Mouse (Mus musculus) telencephalon, adult 2 months (tissue): ENCODE data around the gene Klhl29.

Experiments
- DNase-seq: peaks from one replicate; pipeline ENCODE4 v3.0.0-alpha.2; 2011; ENCODE audit warnings: low read depth, low spot score

Gene Klhl29

DNA sequence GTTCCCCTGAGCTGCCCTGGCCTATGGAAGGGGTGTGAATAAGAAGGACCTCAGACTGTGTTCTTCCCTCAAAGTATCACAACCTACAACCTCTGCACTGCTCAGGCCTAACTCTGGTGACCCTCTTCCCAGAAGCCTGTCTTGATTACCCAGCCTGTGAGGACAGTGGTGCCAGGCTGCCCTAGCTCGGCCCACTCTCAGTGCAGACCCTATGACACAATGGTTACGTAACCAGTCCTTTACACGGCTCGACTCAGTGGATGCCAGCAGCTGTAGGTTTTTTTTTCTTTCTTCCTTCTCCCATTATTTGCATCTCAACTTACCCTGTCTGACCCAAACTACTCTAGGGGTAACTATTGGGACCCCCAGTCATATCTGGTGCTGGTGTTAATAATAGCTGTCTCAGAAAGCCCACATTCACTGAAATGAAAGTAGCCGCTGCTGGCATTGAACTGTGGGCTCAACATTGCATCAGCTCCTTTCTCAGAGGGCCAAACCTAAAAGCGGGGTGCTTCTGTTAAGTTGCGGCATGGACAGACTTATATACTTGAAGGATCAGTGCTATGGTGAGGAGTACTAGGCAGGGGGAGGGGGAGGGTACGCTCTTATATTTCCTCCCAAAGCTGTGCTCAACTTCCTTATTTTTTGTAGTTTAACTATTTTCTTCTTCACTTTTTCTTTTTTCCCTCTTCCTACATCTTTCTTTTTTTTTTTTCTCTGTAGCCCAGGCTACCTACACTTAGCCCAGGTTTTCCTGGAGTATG lies 152.9 kb downstream of the Klhl29 start:
- DNase-seq = no peak

DNA sequence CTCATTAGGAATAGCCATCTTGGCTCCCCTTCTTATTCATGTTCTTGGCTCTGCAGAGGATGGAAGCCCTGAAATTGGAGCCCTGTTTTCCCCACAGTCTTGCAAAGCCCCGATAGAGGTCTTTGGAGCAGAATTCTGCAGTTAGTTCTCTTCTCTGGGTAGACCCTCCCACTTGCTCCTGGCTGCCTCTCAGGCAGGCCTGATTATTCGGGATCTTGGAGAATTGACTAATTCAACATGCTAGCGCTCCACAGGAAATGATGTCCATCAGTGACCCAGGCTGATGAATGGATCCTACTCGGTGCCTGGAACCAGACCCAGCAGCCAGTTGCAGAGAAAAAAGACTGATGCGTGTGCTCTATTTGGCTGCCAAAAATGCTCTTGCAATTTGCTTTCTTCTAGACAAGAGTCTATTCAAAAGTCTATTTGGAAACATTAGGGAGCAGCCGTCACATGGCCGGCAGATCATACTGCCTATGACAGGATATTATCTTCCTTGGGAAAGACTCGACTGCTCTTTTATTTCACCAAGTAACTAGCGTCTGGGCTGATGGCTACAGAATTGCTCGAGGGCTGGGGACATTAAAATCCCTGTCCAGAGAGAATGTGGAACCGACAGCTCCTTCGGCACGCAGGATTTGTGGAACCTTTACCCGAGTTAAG lies 155.4 kb downstream of the Klhl29 start:
- DNase-seq = no peak

DNA sequence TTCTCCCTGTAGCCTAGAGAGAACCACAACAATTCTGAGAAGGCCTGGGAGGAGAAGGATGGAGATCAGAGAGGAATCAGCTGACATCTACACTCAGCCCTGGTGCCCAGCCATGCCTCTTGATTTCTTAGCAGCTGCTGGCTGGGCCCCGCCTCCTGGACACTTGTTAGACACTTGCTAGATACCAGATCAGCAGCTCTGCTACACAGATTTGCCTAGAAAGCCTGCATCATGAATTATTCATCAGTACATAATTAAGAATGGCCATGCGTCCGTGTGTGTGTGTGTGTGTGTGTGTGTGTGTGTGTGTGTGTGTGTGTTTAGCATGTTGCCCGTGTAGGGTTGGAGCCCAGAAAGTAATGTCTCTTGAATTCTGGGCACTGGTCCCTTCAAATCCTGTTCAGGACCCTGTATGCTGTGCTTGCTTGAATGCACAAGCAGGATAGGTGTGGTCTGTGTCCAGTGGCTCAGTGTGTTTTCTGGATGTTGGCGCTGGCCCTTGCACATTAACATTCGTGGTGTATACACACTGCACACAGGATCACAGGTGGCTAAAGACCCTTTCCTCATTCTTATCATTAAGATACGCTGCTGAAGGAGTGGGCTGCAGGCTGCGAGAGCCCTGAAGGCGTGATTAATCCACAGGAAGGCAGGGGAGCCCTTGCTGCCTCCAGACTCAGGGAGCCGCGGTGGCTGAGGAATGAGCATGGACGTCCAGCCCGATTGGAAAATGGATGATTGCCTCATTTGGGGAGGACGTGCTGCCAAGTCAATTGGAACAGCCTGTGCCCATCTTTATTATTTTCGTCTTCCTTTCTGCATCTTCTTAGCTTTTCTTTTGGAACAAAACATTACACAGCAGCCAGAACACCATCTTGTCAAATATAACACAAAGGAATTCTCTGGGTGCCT lies 159.4 kb downstream of the Klhl29 start:
- DNase-seq = no peak

- no peak for DNase-seq
These were observed 161.2 kb downstream of the Klhl29 start for GRCm38 (mm10) chr12:5214266-5214665.

DNA sequence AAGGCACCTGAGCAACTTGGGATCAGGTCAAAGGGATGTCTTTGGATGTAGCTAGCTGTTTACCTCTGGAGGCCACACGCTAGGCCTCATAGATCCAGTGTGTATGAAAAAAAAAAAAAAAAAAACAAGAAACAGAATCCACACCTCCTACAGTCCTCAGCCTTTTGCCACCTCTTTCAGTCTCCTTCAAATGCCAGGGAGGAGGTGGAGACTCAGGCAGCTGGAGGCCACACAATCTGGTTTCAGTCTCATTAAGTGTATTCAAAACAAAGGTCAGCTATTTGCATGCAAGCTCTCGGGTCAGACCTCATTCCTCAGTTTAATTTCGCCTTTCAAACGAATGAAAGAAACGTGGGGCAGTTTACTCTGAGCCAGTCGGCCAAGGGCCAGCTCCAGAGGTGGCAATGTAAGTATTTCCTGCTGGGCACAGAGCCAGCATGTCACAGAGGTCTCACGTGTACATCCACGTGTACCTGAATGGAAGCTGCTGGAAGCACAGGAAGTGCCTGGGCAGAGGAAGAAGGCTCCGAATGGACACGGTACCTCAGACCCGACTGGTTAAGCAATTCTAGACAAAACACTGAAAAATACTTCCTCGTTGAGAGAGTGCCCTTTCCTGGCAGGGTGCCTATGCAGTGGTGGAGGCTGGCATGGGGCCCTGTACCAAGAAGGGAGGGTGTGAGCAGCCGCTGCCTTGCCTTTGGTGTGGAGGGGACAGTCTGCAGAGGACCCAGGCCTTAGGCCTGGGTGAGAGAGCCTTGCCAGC lies 162.0 kb downstream of the Klhl29 start:
- DNase-seq = no peak

DNA sequence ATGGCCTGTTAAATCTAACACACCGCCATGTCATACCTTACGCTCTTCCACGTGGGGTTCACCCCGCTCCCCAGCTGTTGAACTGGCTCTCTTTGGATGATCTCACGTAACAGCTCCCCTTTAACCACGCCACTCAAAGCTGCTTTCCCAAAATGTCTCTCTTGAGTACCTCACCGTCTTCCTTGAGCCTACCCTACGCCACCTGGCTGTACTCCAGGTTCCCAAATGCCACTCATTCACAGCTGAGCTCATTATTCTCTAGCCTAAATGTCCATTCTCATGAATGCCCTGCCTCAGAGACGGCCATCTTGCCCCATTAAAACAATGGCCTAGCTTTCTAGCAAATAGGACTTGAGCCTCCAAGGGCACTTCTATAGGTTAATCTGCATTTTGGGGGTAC lies 163.6 kb downstream of the Klhl29 start:
- DNase-seq = no peak

DNA sequence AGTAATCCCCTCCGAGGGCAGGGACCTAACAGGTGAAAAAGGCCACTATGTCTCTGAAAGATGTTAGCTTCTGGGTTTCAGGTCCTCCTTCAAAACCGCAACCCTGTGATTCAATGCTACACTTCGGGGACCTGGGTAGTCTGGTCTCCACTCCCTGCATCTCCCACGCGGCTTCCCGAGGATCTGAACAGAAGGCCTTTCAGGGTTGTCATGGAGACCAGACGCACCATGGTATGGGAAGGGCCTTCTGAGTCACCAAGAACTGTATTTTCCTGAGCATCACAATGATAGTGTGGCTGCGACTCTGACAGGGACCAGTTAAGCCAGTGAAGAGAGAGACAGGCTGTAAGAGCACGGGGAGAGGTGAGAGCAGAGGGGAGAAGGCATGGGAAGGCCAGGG lies 164.7 kb downstream of the Klhl29 start:
- peak; percentile 83 for DNase-seq

- DNase-seq = no peak
These were observed 167.3 kb downstream of the Klhl29 start for GRCm38 (mm10) chr12:5207941-5208905.

GRCm38 (mm10) chr12:5207172-5207571 lies 168.3 kb downstream of the Klhl29 start:
- no peak for DNase-seq

- no peak for DNase-seq
These were observed 171.2 kb downstream of the Klhl29 start for GRCm38 (mm10) chr12:5204071-5204840.

- no peak for DNase-seq
These were observed 172.1 kb downstream of the Klhl29 start for GRCm38 (mm10) chr12:5203385-5203784.

GRCm38 (mm10) chr12:5198254-5198653 lies 177.2 kb downstream of the Klhl29 start:
- no peak for DNase-seq

DNA sequence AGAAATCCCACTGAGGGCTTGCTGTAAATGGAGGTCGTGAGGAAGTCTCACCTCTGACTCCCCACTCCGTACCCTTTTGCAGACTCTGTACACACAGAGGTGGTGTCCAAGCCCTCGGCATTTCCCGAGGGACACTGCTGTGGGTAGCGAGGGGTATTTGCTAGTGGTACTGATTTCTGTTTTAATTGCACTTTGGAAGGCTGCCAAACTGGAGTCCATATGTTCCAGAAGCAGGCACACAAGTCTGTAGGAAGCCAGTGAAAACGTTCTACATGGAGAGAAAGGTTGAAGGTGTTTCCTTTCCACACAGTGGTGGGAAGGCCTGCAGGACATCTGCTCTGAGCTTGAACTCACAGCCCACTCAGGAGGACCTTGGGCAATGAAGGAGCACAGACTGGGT lies 181.3 kb downstream of the Klhl29 start:
- no peak for DNase-seq

GRCm38 (mm10) chr12:5192380-5192718 lies 183.1 kb downstream of the Klhl29 start:
- no peak for DNase-seq

GRCm38 (mm10) chr12:5191628-5192379 lies 183.7 kb downstream of the Klhl29 start:
- no peak for DNase-seq

DNA sequence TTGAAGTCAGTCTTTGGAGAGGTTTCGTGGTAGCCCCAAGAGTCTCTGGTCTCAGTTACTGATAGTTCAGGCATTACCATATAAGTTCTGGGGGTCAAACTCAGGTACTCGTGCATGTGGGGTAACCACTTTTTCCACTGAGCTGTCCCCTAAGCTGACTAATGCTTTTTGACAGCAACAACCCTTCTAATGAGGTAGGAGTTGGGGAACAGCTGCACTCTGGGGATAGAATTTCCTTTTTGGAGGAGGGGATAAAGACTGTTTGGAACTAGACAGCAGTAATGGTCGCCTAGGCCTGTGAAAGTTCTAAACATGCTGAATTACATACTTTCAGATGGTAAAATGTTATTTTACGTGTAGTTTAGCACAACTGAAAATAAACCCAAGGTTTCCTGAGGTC lies 184.3 kb downstream of the Klhl29 start:
- no peak for DNase-seq

DNA sequence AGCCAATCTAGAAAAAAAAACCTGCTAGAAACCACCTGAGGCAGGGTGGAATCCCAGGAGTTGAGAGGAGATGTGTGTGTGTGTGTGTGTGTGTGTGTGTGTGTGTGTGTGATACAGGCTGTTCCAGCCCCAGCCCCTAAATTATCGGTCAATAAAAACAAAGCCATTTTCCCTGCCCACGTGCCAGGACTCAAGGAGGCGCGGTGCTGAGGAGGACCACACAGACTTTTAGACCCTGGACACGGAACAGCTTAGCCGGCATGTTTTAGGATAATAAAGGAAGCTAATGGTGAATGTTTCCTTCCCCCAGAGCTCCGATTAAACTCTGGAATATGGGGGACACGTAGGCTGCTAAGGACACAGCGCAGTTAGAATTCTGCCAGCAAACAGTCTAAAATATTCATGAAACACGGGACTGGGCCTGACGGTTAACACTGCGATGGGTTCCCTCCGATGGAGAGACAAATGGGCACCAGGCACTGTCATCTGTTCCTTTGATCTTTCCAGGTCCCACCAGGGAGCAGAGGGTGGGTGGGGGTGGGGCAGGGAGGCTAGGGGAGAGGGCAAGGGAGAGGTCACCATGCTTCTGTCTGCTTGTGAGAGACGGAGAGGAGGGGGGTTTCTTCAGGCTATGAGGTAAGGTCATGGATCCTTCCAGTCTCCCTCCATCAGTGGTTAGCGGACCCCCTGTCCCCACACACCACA lies 185.9 kb downstream of the Klhl29 start:
- DNase-seq = no peak

- no peak for DNase-seq
These were observed 186.6 kb downstream of the Klhl29 start for GRCm38 (mm10) chr12:5188899-5189298.
